Mouse (Mus musculus) hindbrain, embryonic 14.5 days (tissue): ENCODE data around the gene Tmtc2. TPM values are rescaled to one million over a fixed set of nuclear protein-coding genes. Genes with fewer than 3 reads are reported as not detected.

Experiments
- ATAC-seq: fragments of 200-750 bp; cut with Nextera tagmentation; 2 replicates; pipeline ENCODE4 v1.8.0; 2017; ENCODE audit warnings: moderate number of reproducible peaks, mild to moderate bottlenecking, moderate TSS enrichment, moderate library complexity; ENCODE audit not compliant: low FRiP score
- DNase-seq: peaks from one replicate; pipeline ENCODE4 v3.0.0-alpha.2; 2015; ENCODE audit warnings: low spot score
- H3K27ac ChIP-seq: fragments of 300-500 bp; sonication (generic); 2 replicates; pipeline ENCODE4 v1.5.1; 2014; ENCODE audit warnings: mild to moderate bottlenecking, moderate library complexity
- H3K27me3 ChIP-seq: fragments of 300-500 bp; sonication (generic); 2 replicates; pipeline ENCODE4 v1.6.1; 2014; ENCODE audit warnings: mild to moderate bottlenecking, low read length, mixed read lengths; ENCODE audit not compliant: control insufficient read depth, insufficient read depth
- H3K36me3 ChIP-seq: fragments of 300-500 bp; sonication (generic); replicated peaks from 2 replicates; pipeline ENCODE4 v1.6.1; 2014; ENCODE audit not compliant: control insufficient read depth, insufficient read depth
- H3K4me1 ChIP-seq: fragments of 300-500 bp; sonication (generic); replicated peaks from 2 replicates; pipeline ENCODE4 v1.6.1; 2014; ENCODE audit warnings: antibody characterized with exemption, low read length, mixed read lengths; ENCODE audit not compliant: control insufficient read depth, insufficient read depth
- H3K4me2 ChIP-seq: fragments of 300-500 bp; sonication (generic); replicated peaks from 2 replicates; pipeline ENCODE4 v1.6.1; 2014; ENCODE audit warnings: mild to moderate bottlenecking, moderate library complexity
- H3K4me3 ChIP-seq: fragments of 300-500 bp; sonication (generic); replicated peaks from 2 replicates; pipeline ENCODE4 v1.5.1; 2014; ENCODE audit warnings: mild to moderate bottlenecking, low read length
- H3K9ac ChIP-seq: fragments of 300-500 bp; sonication (generic); 2 replicates; pipeline ENCODE4 v1.6.1; 2014
- H3K9me3 ChIP-seq: fragments of 300-500 bp; sonication (generic); 2 replicates; pipeline ENCODE4 v1.6.1; 2016; ENCODE audit warnings: low read length; ENCODE audit not compliant: control insufficient read depth
- WGBS: fragments of 180-500 bp; shearing (Covaris S2); extraction: QIAGEN DNeasy Blood & Tissue Kit; methylation state at CpG from one replicate; pipeline ENCODE4 v1.1.7; 2014; 5-methylcytosine and 5-hydroxymethylcytosine counted together
- polyA plus RNA-seq: library from polyadenylated mRNA; unstranded; fragments of >200 nt; fragmentation: Nextera tagmentation; extraction: Ambion mirVana; gene quantifications from 2 replicates; pipeline ENCODE4 v1.2.1, GENCODE M21; 2014

The Tmtc2 gene
- polyA plus RNA-seq, 1 experiment from 2014 or later, result 7.3 TPM

DNA sequence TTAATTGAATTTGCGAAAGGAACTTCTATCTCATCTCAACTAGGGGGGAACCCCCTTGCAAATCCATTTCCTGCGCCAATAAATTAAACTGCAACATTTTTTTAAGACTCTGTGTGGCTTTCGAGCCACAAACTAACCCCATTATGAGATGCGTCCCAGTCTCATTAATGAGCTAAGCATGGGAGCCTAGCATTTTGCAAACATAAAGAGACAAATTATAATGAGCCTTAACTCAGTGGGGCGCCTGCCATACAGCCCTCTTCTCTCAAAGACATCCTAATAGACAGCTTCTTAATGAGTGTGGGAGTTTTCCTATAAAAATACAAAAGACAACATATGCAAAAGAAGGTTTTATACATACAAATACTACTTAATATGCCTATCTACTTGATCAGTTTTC lies 193.0 kb downstream of the Tmtc2 start:
- 37% methylated on average over 5 of the region's 5 CpGs for WGBS
- ATAC-seq (no peak), DNase-seq (no peak)

DNA sequence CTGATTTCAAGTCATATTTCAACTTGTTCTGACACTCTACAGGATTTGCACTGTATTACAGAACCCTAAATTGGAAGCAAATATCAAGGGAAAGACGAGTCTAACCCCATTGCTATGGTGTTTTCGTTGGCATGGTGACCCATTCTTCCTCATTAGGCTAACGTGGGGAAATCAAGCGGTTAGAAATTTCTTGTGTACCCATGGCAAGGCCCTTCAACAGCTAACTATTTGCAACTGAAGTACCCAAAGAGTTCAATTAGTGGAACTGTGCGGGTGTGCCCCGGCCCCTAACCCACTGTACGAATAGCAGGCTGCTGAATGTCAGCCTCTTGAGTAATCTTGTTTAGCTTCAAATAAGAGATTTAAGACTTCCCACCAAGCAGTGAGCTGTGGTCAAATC lies 193.7 kb downstream of the Tmtc2 start:
- no peak overlapping the region for H3K4me3 ChIP-seq
- no peak overlapping the region for H3K9ac ChIP-seq
- no peak overlapping the region for H3K4me2 ChIP-seq
- no peak overlapping the region for H3K27ac ChIP-seq
- DNase-seq, result no peak
- no peaks in the 10 kb centered on the region for H3K36me3 ChIP-seq
- H3K9me3 ChIP-seq, result no peaks in the 10 kb centered on the region
- 34% methylated on average over 7 of the region's 7 CpGs for WGBS
- peaks cover 8% of the 10 kb centered on the region; the same call in 1 of the 2 replicates for H3K4me1 ChIP-seq
- peak; percentile 53; the same call in 1 of the 2 replicates for ATAC-seq
- H3K27me3 ChIP-seq, result no peaks in the 10 kb centered on the region

More for the DNA sequence above, 193.0 kb downstream of the Tmtc2 start:
- Histone ChIP-seq H3K9ac (no peak overlapping the region), H3K4me1 (peaks cover 8% of the 10 kb centered on the region; the same call in 1 of the 2 replicates), H3K9me3 (no peaks in the 10 kb centered on the region), H3K27me3 (no peaks in the 10 kb centered on the region), H3K27ac (no peak overlapping the region), H3K36me3 (no peaks in the 10 kb centered on the region), H3K4me3 (no peak overlapping the region), H3K4me2 (no peak overlapping the region)

DNA sequence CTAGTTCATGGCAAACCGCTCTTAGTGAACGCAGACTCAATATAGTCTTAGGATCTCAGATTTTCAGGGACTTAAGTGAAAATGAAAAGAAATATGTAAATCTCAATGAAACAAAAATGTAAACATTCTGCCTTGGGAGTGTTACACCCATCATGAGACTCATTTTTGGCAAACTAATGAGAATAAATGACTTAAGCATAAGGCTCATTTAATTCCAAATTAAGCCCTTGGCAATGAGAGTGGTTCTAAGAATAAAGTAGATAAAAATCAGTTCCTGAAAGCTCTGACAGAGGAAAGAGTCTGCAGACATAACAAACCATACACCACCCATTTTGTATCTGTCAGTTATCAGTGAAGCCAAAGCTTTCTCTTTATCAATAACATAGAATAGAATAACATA lies 196.5 kb downstream of the Tmtc2 start:
- Histone ChIP-seq H3K4me2 (no peak overlapping the region), H3K36me3 (no peaks in the 10 kb centered on the region), H3K9ac (no peak overlapping the region), H3K27me3 (no peaks in the 10 kb centered on the region), H3K9me3 (no peaks in the 10 kb centered on the region), H3K4me3 (no peak overlapping the region), H3K4me1 (peaks cover 8% of the 10 kb centered on the region; the same call in 1 of the 2 replicates), H3K27ac (no peak overlapping the region)
- DNase-seq (no peak), ATAC-seq (no peak)
- 84% methylated on average over 2 of the region's 2 CpGs for WGBS

DNA sequence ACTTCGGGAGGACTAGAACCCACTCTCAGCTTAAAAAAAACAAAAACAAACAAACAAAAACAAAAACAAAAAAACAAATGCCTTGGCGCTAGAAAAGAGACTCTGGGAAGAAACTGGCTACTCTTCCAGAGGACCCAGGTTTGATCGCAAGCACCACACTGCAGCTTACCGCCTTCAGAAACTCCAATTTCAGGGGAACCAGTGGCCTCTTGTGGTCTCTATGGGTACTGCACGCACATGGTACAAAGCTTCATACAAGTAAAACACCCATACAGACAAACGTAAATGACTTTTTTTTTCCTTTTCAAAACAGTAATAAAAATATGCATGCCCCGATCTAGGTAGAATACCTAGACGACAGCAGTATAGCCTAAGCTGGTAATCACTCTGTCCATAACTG lies 201.0 kb downstream of the Tmtc2 start:
- no peak for ATAC-seq
- no peak overlapping the region for H3K9ac ChIP-seq
- 98% methylated on average over 8 of the region's 8 CpGs for WGBS
- no peaks in the 10 kb centered on the region for H3K36me3 ChIP-seq
- DNase-seq, result no peak
- H3K4me1 ChIP-seq, result no peaks in the 10 kb centered on the region
- H3K9me3 ChIP-seq, result no peaks in the 10 kb centered on the region
- H3K27ac ChIP-seq, result no peak overlapping the region
- no peak overlapping the region for H3K4me3 ChIP-seq
- no peaks in the 10 kb centered on the region for H3K27me3 ChIP-seq
- no peak overlapping the region for H3K4me2 ChIP-seq

DNA sequence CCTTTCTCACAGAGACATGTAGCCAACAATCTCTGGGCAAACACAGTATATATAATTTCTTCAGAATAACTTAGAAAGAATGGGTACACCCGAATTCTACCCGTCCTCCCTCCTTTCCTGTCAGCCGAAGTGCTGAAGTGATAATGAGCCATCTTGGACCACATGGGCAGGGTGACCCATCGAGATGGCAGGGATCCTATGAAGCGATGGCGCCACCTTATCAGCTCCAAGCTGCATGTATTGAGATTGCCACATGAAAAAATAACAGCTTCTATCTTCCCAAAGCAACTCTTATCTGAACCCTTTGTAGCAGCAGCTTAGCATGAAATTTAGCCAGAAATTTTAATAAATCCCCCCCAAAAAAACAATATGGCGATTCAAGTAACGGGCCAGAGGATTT lies 206.0 kb downstream of the Tmtc2 start:
- Histone ChIP-seq H3K27ac (no peak overlapping the region), H3K4me3 (no peak overlapping the region), H3K4me1 (0 out of 2 replicates have a peak, but pooled peaks cover 8% of the 10 kb centered on the region), H3K27me3 (no peaks in the 10 kb centered on the region), H3K4me2 (no peak overlapping the region), H3K36me3 (no peaks in the 10 kb centered on the region), H3K9ac (no peak overlapping the region), H3K9me3 (no peaks in the 10 kb centered on the region)
- no peak for ATAC-seq
- 95% methylated on average over 8 of the region's 8 CpGs for WGBS
- DNase-seq, result no peak

DNA sequence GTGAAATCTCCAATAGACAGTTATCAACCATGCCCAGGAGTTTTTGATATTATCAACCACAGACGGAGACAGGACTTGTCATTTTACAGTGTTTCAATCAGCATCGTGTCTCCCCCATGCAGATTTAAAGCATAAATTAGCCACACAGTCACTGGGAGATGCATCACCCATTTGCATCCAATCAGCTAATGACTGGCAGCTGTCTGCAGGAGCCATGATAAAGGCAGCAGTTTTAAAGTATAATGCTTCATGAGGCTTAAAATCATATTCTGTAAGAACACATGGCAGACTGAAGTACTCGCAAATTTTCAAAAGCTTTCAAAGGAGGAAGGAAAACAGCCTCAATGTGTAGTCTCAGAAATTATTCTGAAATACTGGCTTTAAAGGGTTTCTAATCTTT lies 209.8 kb downstream of the Tmtc2 start:
- Histone ChIP-seq H3K4me1 (0 out of 2 replicates have a peak, but pooled peaks cover 8% of the 10 kb centered on the region), H3K9ac (no peak overlapping the region; the same call in 1 of the 2 replicates), H3K9me3 (no peaks in the 10 kb centered on the region), H3K4me2 (no peak overlapping the region), H3K36me3 (no peaks in the 10 kb centered on the region), H3K27me3 (no peaks in the 10 kb centered on the region), H3K27ac (no peak overlapping the region; the same call in 1 of the 2 replicates), H3K4me3 (no peak overlapping the region)
- ATAC-seq (no peak), DNase-seq (no peak)
- WGBS, result 56% methylated on average over 3 of the region's 3 CpGs

DNA sequence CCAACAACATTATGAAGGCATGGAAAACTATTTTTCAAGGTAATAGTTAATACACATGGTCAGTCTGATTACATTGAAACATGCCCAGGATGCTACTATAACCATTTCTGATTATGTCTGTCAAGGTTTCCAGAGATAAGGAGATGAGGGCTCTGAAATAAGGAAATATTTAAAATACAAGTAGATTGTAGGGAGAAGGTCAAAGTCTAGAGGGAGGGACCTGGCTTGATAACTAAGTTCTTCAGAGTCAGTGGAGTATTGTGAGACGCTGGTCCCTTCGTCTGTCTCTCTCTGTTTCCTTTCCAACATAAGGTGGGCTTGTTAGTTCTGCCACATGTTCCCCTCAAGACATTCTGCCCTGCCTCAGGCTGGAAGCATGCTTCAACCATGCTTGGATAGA lies 223.9 kb downstream of the Tmtc2 start:
- H3K27ac ChIP-seq, result no peak overlapping the region
- ATAC-seq (no peak), DNase-seq (no peak)
- no peaks in the 10 kb centered on the region for H3K36me3 ChIP-seq
- H3K27me3 ChIP-seq, result no peaks in the 10 kb centered on the region
- H3K4me2 ChIP-seq, result no peak overlapping the region
- no peaks in the 10 kb centered on the region for H3K4me1 ChIP-seq
- WGBS, result 96% methylated on average over 2 of the region's 2 CpGs
- no peak overlapping the region for H3K4me3 ChIP-seq
- no peak overlapping the region for H3K9ac ChIP-seq
- no peaks in the 10 kb centered on the region for H3K9me3 ChIP-seq

DNA sequence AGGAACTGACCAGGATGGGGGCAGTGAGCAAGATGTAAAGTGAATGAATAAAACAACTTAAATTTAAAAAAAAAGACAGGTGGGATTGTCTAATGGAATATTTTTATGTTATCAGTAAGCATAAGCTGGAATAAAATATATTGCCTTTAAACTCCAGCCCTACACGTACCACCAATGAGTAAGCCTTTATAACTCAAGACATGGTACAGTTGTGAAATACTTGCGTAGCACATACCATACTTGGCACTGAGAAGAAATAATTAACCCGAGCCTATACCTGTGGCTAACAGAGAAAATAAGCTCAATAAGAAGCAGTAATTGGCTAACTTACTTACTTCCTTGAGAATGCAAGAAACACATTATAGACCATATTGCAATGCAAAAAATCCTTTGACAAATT lies 228.3 kb downstream of the Tmtc2 start:
- DNase-seq (no peak), ATAC-seq (no peak)
- no peaks in the 10 kb centered on the region for H3K4me1 ChIP-seq
- no peaks in the 10 kb centered on the region for H3K27me3 ChIP-seq
- H3K4me3 ChIP-seq, result no peak overlapping the region
- H3K4me2 ChIP-seq, result no peak overlapping the region
- H3K9ac ChIP-seq, result no peak overlapping the region
- over 99% methylated on average over 3 of the region's 3 CpGs for whole genome bisulfite sequencing
- no peaks in the 10 kb centered on the region for H3K36me3 ChIP-seq
- H3K27ac ChIP-seq, result no peak overlapping the region
- no peaks in the 10 kb centered on the region for H3K9me3 ChIP-seq

DNA sequence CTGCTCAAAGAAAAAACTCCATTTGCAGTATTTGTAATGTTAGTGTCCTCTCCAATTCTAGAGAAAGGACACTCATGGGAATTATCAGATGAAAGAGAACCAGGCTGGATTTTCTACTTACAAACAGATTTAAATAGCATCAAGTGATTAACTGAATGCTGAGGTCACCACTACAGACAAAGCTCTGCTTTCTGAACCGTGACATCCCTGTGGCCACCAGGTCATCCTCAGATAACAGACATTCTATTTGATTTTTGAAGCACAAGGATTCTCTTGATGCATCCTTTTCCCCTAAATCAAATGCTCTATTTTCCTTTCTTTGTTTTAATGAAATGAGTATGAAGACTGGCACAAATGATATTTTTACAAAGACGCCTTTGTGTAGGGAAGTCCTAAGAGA lies 241.4 kb downstream of the Tmtc2 start:
- no peak for ATAC-seq
- Histone ChIP-seq H3K9me3 (no peaks in the 10 kb centered on the region), H3K4me2 (no peak overlapping the region), H3K27ac (no peak overlapping the region), H3K4me1 (no peaks in the 10 kb centered on the region; the same call in 1 of the 2 replicates), H3K27me3 (no peaks in the 10 kb centered on the region), H3K36me3 (no peaks in the 10 kb centered on the region), H3K9ac (no peak overlapping the region), H3K4me3 (no peak overlapping the region)
- no peak for DNase-seq
- 46% methylated on average over 2 of the region's 2 CpGs for WGBS

DNA sequence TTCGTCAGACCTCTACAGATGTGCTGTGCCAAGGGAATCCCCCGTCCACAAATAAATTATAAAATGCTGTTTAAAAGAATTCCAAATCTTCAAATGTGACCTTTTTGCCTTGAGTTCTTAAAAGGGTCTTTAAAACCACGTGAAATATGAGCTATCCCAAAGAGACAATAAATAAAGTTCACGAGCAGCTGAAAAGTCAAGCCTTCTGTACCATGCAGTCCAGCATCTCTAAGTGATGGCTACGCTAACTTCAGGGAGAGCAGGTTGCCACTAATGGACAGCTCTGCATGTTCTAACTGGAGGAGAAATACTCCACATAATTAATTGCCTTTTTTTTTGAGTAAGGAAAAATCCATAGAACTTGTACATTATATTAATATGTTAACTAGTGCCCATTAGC lies 243.9 kb downstream of the Tmtc2 start:
- H3K4me3 ChIP-seq, result no peak overlapping the region
- no peak overlapping the region for H3K4me2 ChIP-seq
- no peak for ATAC-seq
- no peaks in the 10 kb centered on the region for H3K9me3 ChIP-seq
- no peak overlapping the region for H3K27ac ChIP-seq
- no peaks in the 10 kb centered on the region for H3K27me3 ChIP-seq
- no peaks in the 10 kb centered on the region; the same call in 1 of the 2 replicates for H3K4me1 ChIP-seq
- H3K36me3 ChIP-seq, result no peaks in the 10 kb centered on the region
- no peak for DNase-seq
- WGBS, result 72% methylated on average over 5 of the region's 5 CpGs
- H3K9ac ChIP-seq, result no peak overlapping the region
